Mouse (Mus musculus): Measurements from ENCODE around the gene Accsl.
A peak's percentile ranks its signal among the peaks of the same experiment; 100 is the strongest.

Accsl gene

DNA sequence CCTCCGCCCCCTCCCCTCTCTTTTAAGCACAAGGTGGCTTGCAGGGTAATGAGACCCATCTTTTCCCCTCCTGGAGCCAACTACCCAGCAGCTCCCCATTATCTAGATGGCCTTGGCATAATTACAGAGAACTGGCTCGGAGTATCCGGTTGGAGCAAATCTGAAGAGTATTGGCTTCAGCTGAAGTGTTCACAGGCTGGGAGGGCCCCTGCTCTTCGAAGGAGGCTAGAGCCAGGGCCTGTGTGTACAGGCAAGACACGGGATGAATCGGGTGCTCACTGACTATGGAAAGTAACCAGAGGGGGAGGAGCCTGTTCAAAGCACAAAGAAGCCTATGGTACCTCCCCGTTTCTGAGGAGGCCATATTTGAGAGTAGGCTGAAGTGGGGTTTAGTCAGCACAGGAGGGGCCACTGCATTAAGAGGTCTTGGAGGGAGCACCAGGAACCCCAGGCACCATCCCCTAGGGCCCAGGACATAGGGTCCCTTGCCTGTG lies at the start of gene Accsl:
Gene Accsl, minus strand, starts transcription at position 51 of the 494 bp plus-strand sequence.
- no peak for DNase-seq

DNA sequence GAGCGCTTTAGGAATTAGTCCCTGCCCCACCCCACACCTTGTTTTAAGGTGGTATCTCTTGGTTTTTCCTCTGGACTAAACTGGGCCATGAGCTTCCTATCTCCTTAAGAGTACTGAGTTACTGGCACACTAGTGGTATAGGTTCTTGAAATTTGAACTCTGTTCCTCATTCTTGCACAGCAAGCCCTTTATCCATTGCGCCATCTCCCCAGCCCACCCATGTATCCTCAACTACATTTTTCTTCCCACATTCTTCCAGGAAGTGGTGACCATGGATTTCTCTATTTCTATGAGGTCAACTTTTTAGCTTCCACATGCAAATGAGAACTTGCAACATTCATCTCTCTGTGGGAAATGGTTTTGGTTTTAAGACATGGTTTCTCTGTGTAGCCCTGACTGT lies 44.6 kb upstream of the Accsl start:
- DNase-seq, result no peak

DNA sequence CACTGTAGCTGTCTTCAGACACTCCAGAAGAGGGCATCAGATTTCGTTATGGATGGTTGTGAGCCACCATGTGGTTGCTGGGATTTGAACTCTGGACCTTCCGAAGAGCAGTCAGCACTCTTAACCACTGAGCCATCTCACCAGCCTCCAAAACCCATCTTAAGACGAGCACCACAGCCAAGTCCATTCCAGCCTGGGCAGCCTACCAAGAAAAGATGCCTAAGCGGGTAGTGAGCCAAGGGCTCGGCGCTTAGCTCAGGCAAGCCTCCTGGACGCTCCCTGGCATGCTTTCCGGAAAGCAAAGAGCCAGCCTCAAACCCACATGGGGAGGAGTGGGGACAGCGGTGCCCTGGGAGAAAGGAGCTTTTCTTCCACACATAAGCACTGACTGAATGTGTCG lies 43.0 kb upstream of the Accsl start:
- peak; percentile 81 for DNase-seq

DNA sequence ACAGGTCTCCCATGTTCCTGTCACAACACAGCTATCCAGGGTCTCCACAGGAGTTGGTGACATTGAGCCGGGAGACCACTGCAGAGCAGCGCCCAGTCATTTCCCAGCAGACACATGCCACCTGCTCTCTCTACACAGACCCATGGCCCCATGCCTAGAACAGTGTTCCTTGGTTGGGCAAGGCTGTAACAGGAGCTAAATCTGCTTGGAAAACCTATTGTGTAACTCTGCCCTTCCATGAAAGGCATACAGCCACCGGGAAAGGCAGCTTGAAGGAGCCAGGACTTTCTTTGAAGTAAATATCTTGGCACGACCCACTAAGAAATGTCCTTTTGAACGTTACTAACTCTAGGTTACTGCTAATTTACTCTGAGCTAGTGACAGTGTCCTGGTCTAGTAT lies 40.8 kb upstream of the Accsl start:
- peak; percentile 93 for DNase-seq

DNA sequence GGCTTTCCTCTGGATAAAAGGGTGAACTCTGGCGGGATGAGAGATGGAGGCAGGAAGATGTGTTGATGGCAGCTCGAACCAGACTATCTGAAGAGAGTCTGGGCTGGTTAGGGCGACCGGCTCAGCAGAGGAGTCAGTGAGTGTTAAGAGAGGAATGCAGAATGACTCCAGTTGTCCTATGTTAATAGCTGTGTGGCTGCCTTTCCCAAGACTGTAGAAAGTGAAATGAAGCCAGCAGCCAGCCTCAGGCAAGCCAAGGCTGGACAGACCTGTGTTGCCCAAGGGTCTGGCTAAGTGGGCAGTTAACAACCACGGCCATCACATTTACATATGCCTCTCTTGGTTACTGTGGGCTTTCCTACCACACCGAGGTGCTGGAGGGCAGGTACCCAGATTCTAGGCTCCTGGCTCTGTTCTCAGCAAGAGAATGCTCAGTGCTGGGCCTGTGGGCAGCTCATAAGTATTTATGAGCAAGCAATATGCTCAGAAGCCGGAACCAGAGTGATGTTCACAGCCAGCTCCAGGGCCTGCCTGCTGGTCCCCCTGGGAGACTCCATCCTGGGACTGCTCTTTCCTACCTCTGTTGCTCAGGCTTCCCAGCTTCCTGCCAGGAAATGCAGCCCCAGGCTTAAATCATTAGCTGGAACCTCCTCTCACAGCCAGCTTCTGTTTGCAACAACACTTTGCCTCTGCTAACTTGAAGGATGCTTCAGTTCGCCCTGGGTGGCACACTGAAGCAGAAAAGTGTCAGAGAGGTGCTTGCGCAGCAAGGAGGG lies 38.8 kb upstream of the Accsl start:
- peak; percentile 93 for DNase-seq

DNA sequence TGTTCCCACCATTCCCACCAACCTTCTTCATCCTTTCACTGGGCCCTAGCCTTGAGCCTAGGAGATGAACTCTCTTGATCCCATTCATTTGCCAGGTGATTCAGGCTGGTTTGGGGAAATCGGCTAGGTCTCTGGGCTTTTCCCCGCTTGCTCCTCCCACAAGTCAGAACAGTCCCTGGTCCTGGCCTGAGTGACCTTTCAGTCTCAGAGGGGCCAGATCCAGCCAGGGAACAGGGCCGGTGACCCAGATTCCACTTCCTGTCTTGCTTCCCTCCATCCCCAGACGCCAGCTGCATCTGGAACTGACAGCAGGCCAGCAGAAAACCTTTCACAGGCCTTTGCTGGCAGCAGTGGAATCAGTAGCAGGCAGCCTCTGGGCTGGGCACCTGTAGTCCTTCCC lies 37.4 kb upstream of the Accsl start:
- DNase-seq, result peak; percentile 98

DNA sequence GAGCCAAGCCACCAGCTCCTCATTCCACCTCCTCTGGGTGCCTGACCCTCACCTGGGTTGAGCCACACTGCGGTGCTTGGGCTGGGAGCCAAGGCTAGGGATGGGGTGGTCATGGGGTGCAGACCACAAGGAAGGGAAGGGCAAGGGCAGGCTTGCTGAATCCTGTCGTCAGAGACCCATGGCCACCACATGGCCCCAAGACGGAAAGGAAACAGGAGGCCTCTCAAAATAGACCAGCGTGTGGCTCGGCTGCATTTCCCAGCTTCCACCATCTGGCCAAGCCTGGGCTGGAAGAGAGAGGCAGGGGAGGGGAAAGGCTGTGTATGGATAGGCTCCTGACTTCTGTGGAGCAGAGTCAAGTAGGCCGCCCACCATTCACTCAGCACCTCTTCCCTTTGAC lies 34.5 kb upstream of the Accsl start:
- DNase-seq, result peak; percentile 97

DNA sequence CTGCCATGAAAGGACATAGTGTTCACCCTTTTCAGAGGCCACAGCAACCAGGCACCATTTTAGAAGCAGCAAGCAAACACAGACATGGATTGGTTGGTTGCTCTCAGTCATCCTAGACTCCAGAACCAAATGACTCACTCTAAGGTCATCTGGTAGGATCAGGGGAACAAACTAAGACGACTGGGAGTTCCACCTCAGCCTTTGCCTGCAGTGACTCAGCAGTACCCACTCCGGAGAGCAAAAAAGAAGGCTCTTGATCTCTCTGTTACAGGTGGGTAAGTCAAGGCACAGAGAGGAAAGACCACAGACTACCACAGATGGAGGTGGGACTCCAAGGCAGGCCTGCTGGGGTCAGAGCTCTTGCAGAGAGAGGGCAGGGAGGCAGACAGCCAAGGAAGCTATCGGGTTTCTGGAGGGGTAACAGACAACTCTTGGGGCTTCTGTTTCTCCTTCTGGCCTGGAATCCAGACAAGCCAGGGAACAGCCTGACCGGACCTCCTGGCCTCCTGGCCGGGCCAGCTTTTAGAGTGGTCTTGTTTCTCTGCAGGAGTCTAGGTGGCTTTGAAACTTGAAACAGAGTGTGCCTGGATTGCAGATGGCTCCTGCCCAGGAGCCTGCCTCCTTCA lies 33.8 kb upstream of the Accsl start:
- DNase-seq, result no peak

DNA sequence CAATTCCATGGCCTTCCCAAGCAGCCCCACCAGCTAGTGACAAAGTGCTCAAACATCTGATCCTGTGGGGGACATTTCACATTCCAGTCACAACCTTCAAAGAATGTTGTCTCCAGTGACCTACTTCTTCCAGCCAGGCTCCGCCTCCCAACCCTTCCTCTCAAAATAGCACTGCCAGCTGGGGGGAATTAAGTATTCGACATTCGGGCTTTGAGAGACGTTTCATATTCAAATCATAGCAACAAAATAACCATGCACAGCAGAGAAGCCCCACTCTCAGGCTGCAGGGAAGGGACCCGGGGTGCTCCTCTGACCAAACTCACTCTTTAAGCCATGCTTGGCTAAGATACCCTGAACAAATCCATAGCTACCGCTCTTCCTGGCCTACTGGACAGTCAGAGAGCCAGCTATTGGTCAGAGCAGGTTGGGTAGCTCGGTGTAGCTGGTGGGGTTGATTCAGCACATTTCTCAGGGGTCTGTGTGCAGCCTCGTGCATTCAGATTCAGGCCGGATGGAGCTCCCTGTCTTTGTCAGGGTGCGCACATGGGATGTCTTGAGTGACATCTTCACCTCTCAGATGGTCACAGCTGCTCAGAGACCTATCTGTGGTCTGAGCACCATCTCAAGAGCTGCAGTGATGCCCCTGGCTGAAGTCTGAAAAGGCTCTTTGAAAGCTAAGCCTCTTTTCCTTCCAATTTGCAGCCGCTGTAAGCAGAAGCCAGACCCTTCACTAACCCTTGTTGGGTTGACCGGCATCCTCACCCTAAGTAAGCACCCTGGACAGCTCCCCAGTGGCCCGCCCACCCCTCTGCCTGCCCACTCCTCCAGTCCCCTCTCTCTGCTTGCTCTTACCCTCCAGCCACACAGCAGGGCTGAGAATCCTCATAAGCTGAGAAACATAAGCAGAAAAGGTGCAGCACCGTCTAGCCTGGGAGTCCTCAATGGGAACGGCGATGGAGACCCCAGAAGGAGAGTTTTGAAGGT lies 30.7 kb upstream of the Accsl start:
- DNase-seq, result no peak

DNA sequence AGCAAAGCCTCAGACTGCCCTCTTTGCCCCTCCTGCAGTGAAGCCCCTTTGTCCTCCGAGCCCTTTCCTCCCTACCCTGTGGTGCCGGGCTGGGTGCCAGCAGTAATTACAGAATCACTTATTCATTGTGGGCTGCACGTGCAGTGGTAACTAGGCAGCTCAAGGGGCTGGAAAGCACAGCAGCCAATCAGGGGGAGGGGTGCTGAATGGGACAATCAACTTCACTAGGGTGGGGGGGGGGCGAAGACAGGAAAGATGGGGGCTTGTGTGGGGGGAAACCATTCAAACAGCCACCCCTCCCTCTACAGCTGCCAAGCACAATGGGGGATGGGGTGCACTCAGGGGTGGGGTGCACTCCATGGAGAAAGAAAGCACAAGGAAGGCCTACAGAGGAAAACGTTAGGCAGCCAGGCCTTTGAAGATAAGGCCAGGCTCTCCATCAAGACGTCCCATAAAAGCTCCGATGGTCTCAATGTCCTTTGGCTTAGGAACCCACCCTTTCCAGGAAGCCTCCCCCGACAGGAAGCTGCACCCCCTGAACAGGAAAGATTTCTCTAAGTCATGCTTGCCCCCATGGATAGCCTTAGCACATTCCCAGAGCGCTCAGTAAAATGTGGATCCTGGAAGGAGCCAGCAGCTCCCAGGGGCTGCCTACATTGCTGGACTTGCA lies 22.8 kb upstream of the Accsl start:
- DNase-seq, result peak; percentile 94

DNA sequence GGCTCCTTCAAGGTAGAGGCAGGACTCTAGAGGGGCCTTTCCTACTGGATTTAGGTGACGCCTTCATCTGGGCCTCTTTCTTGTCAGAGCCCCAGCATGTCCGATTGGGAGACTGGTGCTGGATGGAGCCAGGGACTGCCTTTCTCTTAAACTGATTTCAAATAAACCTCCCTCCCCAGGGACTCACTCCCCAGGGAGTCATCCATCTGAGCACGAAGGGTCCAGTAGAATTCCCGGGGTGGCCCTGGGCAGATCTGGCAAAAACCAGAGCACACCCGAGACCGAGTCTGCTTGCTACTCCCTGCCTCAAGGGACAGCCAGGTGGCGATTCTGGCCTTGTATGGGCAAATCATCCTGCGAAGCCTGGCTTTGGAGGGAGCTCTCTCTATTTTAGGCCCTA lies 21.2 kb upstream of the Accsl start:
- no peak for DNase-seq

DNA sequence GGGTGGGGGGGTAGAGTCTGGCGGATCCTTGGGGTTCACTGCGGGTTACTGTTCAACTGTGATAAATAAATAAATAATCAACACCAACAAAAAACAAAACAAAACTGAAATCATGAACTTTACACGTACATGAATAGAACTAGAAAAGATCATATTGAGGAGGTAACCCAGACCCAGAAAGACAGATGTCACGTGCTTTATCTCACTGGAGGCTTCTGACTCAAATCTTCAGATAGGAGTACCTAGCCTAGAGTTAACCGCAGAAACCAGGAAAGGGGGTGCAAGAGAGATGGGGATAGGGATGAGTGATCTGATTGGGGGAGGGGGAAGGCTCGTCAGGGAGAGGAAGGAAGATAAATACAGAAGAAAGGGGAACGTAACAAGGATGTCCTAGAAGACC lies 20.1 kb upstream of the Accsl start:
- no peak for DNase-seq

DNA sequence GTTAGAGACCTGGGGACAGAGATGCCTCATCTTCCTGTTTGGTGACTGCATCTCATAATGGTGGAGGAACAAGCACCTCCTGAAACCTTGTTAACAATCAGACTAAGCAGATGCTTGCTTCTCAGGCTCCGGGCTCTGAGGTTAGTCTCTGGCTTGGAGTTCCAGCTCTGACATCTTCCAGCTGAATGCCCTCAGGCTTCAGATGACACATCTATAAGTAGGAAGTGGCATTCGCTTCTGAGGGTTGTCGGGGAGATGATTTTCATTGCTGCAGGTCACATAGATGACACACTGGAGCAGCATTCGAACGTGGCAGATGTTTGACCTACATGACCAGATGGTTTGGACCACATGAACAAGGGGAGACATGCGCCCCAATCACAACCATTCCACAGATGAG lies 19.4 kb upstream of the Accsl start:
- no peak for DNase-seq

DNA sequence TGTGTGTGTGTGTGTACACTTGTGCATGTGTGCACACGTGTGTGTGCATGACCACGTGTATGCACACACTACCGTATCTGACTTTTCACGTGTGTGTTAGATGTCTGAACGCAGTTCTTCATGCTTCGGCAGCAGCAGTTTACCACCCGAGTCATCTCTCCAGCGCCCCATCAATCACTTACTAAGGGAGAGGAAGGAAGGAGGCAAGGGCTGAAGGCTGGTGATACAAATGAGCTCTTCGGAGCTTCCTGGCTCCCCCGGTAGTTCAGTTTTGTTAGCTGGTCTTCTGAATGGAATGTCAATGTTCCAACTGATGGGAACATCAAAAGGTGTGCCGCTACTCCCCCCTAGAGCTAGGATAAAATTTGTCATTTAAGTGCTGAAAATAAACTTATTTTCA lies 18.3 kb upstream of the Accsl start:
- DNase-seq, result no peak

DNA sequence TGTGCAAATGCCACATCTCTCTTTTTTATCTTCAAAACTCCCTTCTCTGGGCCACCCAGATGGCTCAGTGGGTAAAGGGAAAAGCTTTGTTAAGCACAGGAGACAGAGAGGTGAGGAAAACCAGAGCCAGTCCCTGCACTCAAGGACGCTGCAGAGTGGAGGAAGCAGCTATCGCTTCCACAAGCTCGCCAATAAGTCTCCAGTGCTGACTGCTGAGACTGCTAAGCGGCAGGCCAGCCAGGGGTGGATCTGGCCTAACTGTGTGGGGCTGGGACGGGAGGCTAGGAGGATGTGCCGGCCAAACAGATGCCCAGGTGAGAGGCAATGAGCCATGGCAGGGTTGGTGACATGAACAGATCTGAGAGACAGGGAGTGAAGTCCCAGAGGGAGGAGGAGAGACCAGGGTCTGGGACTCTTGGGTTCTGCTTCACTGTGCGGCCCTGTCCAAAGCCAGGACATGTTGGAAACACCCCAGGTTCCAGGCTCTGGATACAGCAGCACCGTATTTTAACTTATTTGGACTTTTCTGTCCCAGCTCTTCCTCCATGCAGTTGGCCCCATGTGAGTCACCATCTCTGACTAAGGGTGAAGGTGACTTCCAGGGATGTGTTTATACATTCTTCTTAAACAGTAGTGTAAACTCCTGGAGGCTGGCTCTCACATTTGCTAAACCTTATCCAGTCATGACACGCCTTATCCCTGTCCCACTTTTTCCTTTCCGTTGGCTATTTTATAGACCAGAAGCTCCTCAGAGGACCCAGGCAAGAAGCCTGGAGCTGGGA lies 17.2 kb upstream of the Accsl start:
- DNase-seq, result no peak

DNA sequence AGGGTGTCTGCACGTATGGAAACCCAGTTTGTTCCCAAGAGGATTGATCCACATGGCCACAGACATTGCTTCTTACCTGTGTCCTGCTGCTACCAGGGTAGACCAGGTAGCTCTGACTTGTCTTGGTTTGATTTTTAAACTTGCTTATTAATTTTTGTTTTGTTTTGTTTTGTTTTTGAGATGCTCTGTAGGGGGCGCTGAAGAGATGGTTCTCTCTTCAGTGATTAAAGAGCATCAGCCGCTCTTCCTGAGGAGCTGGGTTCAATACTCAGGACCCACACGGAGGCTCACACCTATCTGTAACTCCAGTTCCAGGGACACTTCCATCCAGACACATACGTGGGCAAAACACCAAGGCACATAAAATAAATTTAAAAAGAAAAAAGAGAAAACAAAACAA lies 14.1 kb upstream of the Accsl start:
- no peak for DNase-seq

DNA sequence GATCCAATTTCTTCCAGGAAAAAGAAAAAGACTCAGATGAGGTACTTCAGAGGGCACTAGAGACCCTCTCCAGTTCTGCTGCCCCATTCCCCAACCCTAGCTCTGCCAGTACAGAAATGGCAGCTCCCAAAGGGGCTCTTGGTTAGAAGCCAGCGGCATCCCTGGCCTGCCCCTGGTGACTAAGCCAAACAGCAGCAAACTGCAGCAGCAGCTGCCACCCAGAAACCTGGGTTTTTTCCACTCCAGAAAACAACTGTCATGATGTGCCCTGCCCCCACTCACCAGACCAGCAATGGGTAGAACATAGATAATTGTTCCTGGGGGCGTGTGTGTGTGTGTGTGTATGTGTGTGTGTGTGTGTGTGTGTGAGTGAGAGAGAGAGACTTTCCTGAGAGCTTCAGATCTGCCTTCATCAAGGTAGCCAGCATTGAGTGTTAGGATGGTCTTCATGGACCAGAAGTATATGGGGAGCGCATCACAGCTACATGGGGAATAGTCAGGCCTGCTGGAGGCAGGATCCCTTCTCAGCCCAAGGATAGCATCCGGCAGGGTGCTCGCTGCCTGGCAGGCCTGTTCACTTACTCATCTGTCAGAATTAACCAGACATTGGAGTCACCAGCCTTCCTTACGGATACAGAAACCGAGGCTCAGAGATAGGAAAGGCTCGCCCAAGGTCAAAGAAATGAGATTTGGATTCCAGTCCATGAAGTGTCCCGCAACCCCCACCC lies 12.8 kb upstream of the Accsl start:
- no peak for DNase-seq

DNA sequence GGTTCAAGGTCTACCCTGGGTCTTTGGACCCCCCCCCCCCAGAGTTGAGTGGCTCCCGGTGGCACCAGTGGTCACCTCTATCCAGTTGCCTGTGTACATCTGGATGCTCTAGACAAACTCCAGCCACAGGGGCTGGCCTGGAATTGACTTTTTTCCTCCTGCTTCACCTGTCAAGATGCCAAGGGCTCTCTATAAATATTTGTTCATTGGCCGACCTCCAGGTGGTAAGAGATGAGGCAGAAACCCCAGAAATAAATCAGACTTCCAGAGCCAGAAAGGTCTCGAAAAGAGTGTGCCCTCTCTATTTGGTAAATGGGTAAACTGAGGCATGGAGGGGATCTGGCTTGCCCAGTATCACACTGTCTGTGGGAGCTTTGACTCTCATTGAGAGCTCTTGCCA lies 12.0 kb upstream of the Accsl start:
- DNase-seq, result no peak

DNA sequence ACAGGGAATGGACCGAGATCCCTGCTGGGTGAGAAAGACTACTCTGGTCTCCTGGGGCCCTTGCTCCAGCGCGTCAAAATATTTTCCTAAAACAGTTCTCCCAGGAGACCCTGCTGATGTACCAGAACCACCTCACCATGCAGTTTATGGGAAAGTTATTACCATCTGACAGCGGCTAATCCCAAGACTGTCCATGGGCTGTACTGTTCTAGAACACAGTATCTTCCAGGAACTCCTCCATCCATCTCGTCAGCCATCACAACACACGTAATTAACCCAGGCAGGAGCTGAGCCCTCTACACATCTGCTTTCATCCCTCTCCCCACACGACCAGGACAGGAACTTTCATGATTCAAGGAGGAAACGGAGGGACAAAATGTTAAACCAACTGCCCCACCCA lies 11.5 kb upstream of the Accsl start:
- peak; percentile 92 for DNase-seq

DNA sequence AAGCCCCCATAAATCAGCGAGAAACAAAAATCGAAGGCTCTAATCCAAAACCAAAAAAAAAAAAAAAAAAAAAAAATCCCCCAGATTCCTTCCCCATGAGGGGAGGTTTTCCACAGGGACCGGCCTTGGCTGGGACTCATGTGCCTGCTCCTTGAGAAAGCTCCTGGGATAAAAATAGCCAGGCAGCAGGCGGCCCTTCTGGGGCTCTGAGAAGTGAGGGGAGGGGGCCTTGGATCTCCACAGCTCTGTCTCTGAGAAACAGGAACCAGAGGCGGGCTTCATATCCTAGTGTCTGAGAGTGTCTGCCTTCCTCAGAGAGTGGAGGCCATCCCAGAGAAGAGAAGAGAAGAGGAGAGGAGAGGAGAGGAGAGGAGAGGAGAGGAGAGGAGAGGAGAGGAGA lies 8.0 kb upstream of the Accsl start:
- DNase-seq, result peak; percentile 95

DNA sequence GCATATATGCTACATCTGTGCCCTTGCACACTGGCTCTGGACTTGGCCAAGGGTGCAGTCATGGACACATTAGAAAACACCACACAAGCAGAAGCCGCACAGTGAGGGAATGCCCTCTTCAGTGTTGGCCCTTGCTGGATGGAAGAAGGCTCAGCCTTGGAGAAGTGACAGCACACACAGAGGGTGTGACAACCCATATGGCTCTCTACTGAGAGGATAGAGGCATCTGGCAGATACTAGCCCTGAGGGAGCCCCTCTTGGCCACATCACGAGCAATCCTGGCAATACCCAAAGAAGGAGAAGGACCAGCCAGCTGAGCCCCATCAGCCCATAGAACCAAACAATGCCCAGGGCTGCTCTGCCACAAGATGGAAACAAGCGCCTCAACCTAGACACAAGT lies 5.6 kb upstream of the Accsl start:
- DNase-seq, result no peak

DNA sequence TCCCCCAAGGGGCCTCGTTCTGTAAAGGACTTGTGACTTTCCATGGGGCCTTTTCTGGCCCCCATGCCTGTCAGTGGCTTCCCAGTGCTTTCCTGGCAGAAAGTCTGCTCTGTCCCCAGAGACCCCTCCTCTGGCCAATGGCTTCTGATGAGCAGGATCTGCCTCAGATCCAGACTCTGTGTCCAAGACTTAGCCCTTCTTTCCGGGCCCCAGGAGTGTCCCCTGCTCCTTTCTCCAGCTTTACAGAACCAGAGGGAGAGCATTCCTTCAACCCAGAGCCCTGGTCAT lies 5.2 kb upstream of the Accsl start:
- DNase-seq, result peak; percentile 98

Data from heart, adult 11 months (tissue).